Mouse (Mus musculus) macrophage (primary cell): ENCODE measurements around the gene Dmxl2. TPM values are rescaled to one million over a fixed set of nuclear protein-coding genes. Genes with fewer than 3 reads are reported as not detected.

Experiments used
- H3K27ac ChIP-seq: fragments of 350-480 bp; formaldehyde crosslinking; 2 replicates; pipeline ENCODE4 v1.9.0; 2021
- H3K36me3 ChIP-seq: fragments of 350-480 bp; formaldehyde crosslinking; 2 replicates; pipeline ENCODE4 v1.9.0; 2021; ENCODE audit errors: inconsistent target
- H3K4me3 ChIP-seq: fragments of 350-480 bp; formaldehyde crosslinking; 2 replicates; pipeline ENCODE4 v1.9.0; 2021; ENCODE audit errors: inconsistent target
- H3K79me2 ChIP-seq: fragments of 350-480 bp; formaldehyde crosslinking; 2 replicates; pipeline ENCODE4 v1.9.0; 2021; ENCODE audit errors: inconsistent target
- WGBS: methylation state at CpG from one replicate; pipeline ENCODE4 v1.1.7; 2026; ENCODE audit warnings: inconsistent platforms; ENCODE audit not compliant: missing documents; 5-methylcytosine and 5-hydroxymethylcytosine counted together
- polyA plus RNA-seq: library from polyadenylated mRNA; stranded (reverse); fragments of 250-400 nt; gene quantifications from 3 replicates; pipeline ENCODE4 v1.2.4, GENCODE M21; 2018; ENCODE audit warnings: inconsistent platforms

Gene Dmxl2
- polyA plus RNA-seq, 1 experiment from 2014 or later, result 14.4 TPM

DNA sequence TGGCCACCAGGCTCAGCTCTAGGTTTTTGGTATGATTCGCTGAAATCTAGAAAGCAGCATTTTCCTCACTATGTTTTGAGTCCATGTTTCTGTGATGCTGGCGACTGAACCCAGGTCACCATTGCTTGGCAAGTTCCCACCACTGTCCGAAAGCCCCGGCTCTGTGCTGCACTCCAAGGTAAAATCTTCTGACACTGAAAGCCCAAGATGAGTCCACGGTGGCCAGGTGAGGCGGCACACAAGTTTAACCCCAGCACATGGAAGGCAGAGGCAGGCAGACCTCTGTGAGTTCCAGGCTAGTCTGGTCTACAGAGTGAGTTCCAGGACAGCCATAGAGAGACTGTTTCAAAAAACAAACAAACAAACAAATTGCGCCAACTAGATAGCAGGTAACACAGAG is 172.2 kb downstream of the Dmxl2 start:
- Histone ChIP-seq H3K36me3 (no peaks in the 10 kb centered on the region), H3K27ac (no peak overlapping the region), H3K4me3 (no peak overlapping the region), H3K79me2 (no peaks in the 10 kb centered on the region)
- 94% methylated on average over 7 of the region's 7 CpGs for WGBS

DNA sequence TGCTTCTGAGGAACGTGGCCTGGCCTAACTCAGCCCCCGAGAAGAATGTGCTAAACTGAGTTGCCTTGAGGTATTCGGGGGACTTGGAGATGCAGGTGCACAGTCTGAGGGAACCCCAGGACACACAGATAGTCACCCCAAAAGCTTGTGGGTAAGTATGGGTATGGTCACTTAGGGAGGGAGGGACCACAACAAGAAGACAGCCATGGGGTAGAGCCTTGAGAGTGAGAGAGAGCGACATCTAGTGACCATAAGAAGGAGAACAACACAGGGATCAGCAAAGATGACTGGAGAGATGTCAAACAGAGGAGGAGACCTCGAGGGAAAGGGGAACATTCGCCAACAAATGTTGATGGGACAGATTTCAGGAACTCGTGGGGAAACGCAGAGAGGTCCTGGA is 178.0 kb downstream of the Dmxl2 start:
- WGBS, result 36% methylated on average over 8 of the region's 8 CpGs
- no peak overlapping the region for H3K27ac ChIP-seq
- no peaks in the 10 kb centered on the region for H3K79me2 ChIP-seq
- H3K36me3 ChIP-seq, result no peaks in the 10 kb centered on the region
- no peak overlapping the region for H3K4me3 ChIP-seq

DNA sequence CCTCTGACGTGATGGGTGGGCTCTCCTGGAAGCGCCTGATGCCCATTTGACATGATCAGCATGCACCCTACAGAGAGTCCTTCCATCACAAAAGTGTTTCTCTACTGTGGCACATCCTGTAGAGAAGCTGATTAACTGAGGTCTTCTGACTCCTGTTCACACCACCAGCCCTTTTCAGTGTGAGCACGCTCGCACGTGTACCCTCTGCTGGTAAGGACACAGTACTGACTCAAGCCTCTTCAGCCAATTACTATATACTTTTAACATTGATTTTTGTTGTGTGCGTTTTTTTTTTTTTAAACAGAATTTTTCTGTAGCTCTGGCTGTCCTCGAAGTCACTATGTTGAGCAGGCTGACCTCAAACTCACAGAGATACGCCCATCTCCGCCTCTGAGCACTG is 185.1 kb downstream of the Dmxl2 start:
- WGBS, result 69% methylated on average over 9 of the region's 9 CpGs
- no peaks in the 10 kb centered on the region for H3K36me3 ChIP-seq
- no peaks in the 10 kb centered on the region for H3K79me2 ChIP-seq
- no peak overlapping the region for H3K27ac ChIP-seq
- no peak overlapping the region for H3K4me3 ChIP-seq

Other genes starting within 250 kb of the Dmxl2 start
- gene Cyp19a1, start 233.5 kb downstream of the Dmxl2 start, polyA plus RNA-seq, result not detected in 3 replicates
- gene Gldn, start 215.1 kb downstream of the Dmxl2 start, polyA plus RNA-seq, result not detected in 3 replicates
- gene Sh2d7, start 37.4 kb upstream of the Dmxl2 start, polyA plus RNA-seq, result not detected in 3 replicates
- gene Cib2, start 58.6 kb upstream of the Dmxl2 start, polyA plus RNA-seq, result 2.2 to 2.4 TPM (median 2.3 TPM) in 3 replicates
- gene Idh3a, start 84.7 kb upstream of the Dmxl2 start, polyA plus RNA-seq, result 15.2 to 61.4 TPM (median 20.5 TPM) in 3 replicates
- not detected in 3 replicates for gene Acsbg1, start 160.2 kb upstream of the Dmxl2 start, polyA plus RNA-seq
- 0.11 to 0.69 TPM (median 0.31 TPM) in 3 replicates for gene Dnaja4, start 197.2 kb upstream of the Dmxl2 start, polyA plus RNA-seq
- 42.4 to 61.6 TPM (median 42.5 TPM) in 3 replicates for gene Wdr61, start 232.9 kb upstream of the Dmxl2 start, polyA plus RNA-seq